Mouse (Mus musculus) heart, adult 2 months (tissue): ENCODE results near the gene Itpa. TPM values are rescaled to one million over a fixed set of nuclear protein-coding genes. Genes with fewer than 3 reads are reported as not detected.

Experiments
- DNase-seq, 2 experiments: peaks; one replicate each; pipeline ENCODE4 v3.0.0; 2021
- H3K27ac ChIP-seq: fragments of 200-600 bp; 2 replicates; pipeline ENCODE4 v1.8.1; 2022
- H3K27me3 ChIP-seq: fragments of 200-500 bp; 2 replicates; pipeline ENCODE4 v1.6.1; 2012; ENCODE audit warnings: mild to moderate bottlenecking, low read length, inconsistent platforms, mixed read lengths; ENCODE audit not compliant: control insufficient read depth, insufficient read depth
- H3K36me3 ChIP-seq: fragments of 200-500 bp; 2 replicates; pipeline ENCODE4 v1.6.1; 2012; ENCODE audit warnings: low read length, inconsistent platforms; ENCODE audit not compliant: control insufficient read depth, insufficient read depth
- H3K4me1 ChIP-seq: fragments of 200-500 bp; 2 replicates; pipeline ENCODE4 v1.6.1; 2011; ENCODE audit warnings: low read length; ENCODE audit not compliant: control insufficient read depth, insufficient read depth
- H3K4me3 ChIP-seq: fragments of 200-600 bp; 2 replicates; pipeline ENCODE4 v1.8.1; 2022
- H3K79me2 ChIP-seq: fragments of 200-500 bp; replicated peaks from 2 replicates; pipeline ENCODE4 v1.6.1; 2012; ENCODE audit warnings: mild to moderate bottlenecking, inconsistent platforms, low read length, moderate library complexity, mixed read lengths; ENCODE audit not compliant: control insufficient read depth, insufficient read depth
- H3K9ac ChIP-seq: fragments of 200-500 bp; 2 replicates; pipeline ENCODE4 v1.6.1; 2012; ENCODE audit warnings: low read depth, mild to moderate bottlenecking, control low read depth, inconsistent platforms, low read length, mixed read lengths
- CTCF ChIP-seq: fragments of 200-600 bp; IDR thresholded peaks from 2 replicates; pipeline ENCODE4 v1.8.1; 2022; ENCODE audit warnings: antibody characterized with exemption, mild to moderate bottlenecking, moderate library complexity
- EP300 ChIP-seq: fragments of 200-500 bp; IDR thresholded peaks from 2 replicates; pipeline ENCODE4 v1.6.1; 2011; ENCODE audit warnings: low read depth, low read length, control low read depth; ENCODE audit not compliant: insufficient read depth
- POLR2A ChIP-seq: fragments of 200-500 bp; IDR thresholded peaks from 2 replicates; pipeline ENCODE4 v1.6.1; 2011; ENCODE audit warnings: mild to moderate bottlenecking, low read depth, low read length, control low read depth; ENCODE audit not compliant: insufficient read depth
- WGBS: fragments of 180-500 bp; shearing (Covaris S2); methylation state at CpG from one replicate; pipeline ENCODE4 v1.1.7; 2018; 5-methylcytosine and 5-hydroxymethylcytosine counted together
- intact Hi-C: fragments of 180-260 bp; cut with DNase I; formaldehyde crosslinking; loops from one replicate; pipeline ENCODE4 v1.15.1; 2025
- polyA plus RNA-seq: library from polyadenylated mRNA; depleted of rRNA; stranded (reverse); fragments of >200 nt; gene quantifications from 2 replicates; pipeline ENCODE4 v1.2.3, GENCODE M21; 2012
- total RNA-seq, 2 experiments: library from RNA; stranded (reverse); gene quantifications; 2 replicates each; pipeline ENCODE4 v1.2.3; 2021

Gene Itpa
- total and polyA plus RNA-seq, 3 experiments: 14.9 to 24.0 (median 16.8) TPM

- no peak overlapping the region for H3K9ac ChIP-seq
- no peaks in the 10 kb centered on the region for H3K36me3 ChIP-seq
- H3K79me2 ChIP-seq: no peaks in the 10 kb centered on the region
- TF ChIP-seq CTCF: no peak
- no peak for TF ChIP-seq EP300
- TF ChIP-seq POLR2A: no peak
- H3K27ac ChIP-seq: no peak overlapping the region
- 12% methylated on average over 14 of the region's 14 CpGs for WGBS
- intact Hi-C loops: no loop called here
- DNase-seq: no peak
- H3K4me1 ChIP-seq: no peaks in the 10 kb centered on the region
- peaks cover 2% of the 10 kb centered on the region; the same call in 1 of the 2 replicates for H3K27me3 ChIP-seq
- H3K4me3 ChIP-seq: peak overlapping the region; percentile 57
Observed at GRCm38 (mm10) chr2:130697821-130698266, 30.4 kb downstream of the Itpa start.

DNA sequence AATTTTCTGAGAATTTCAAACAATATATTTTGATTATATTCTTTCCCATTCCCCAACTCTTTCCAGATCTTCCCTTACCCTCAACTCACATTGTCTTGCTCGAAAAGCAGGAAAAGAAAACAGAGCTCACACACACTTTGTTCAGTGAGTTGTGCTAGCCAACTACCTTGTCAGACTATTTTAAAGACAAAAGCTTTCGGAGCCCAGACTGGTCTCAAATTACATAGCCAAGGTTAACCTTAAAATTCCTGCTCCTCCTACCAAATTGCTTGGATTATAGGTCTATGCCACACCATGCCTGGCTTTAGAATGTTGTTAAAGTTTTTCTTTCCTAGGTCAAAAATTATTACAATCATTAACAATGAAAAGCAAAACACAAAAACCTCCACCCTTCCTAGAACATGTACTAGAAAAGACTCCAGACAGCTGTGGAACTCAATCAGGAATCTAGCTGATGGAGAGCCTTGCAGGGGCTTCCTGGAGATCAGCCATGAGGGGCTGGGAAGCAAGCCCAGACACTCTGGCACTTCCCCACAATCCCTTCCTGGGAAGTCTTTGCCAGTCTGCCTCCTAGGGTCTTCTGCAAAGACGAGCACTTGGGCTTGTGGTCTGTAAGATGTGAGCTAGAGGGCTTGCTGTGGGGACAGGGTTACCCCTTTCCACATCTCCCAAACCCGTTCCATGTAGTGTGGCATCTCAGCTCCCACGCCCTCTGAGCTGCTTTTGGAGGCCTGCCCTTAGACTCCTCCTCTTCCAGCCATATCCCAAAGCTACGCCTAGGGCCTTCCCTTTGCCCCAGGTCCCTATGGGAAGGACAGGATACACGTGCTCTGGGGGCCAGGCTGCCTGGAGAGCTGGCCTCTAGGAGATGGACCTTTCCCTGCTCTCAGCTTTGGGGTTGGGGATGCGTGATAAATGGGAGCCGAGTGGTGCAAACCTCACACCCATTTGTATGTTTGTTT lies 36.9 kb downstream of the Itpa start:
- Histone ChIP-seq H3K27ac (no peak overlapping the region), H3K36me3 (no peaks in the 10 kb centered on the region; the same call in 1 of the 2 replicates), H3K4me3 (no peak overlapping the region), H3K27me3 (no peaks in the 10 kb centered on the region), H3K4me1 (peaks cover 4% of the 10 kb centered on the region; the same call in 1 of the 2 replicates), H3K9ac (no peak overlapping the region), H3K79me2 (no peaks in the 10 kb centered on the region)
- intact Hi-C loops: no loop called here
- 31% methylated on average over 9 of the region's 9 CpGs for WGBS
- DNase-seq: no peak
- TF ChIP-seq POLR2A (no peak), CTCF (no peak), EP300 (no peak)

GRCm38 (mm10) chr2:130705178-130705577 lies 37.8 kb downstream of the Itpa start:
- Histone ChIP-seq H3K36me3 (no peaks in the 10 kb centered on the region; the same call in 1 of the 2 replicates), H3K27ac (no peak overlapping the region), H3K9ac (no peak overlapping the region), H3K79me2 (no peaks in the 10 kb centered on the region), H3K27me3 (no peaks in the 10 kb centered on the region), H3K4me3 (no peak overlapping the region), H3K4me1 (peaks cover 4% of the 10 kb centered on the region; the same call in 1 of the 2 replicates)
- 77% methylated on average over 6 of the region's 6 CpGs for WGBS
- DNase-seq: no peak
- TF ChIP-seq EP300 (no peak), CTCF (no peak), POLR2A (no peak)
- intact Hi-C loops: no loop called here

GRCm38 (mm10) chr2:130706602-130707001 lies 39.2 kb downstream of the Itpa start:
- intact Hi-C loops: no loop called here
- H3K4me3 ChIP-seq: no peak overlapping the region
- H3K79me2 ChIP-seq: no peaks in the 10 kb centered on the region
- DNase-seq: no peak
- H3K9ac ChIP-seq: no peak overlapping the region
- WGBS: 56% methylated on average over 4 of the region's 4 CpGs
- H3K4me1 ChIP-seq: peaks cover 4% of the 10 kb centered on the region; the same call in 1 of the 2 replicates
- H3K27me3 ChIP-seq: no peaks in the 10 kb centered on the region
- no peaks in the 10 kb centered on the region; the same call in 1 of the 2 replicates for H3K36me3 ChIP-seq
- no peak for TF ChIP-seq CTCF
- no peak for TF ChIP-seq POLR2A
- TF ChIP-seq EP300: no peak
- no peak overlapping the region for H3K27ac ChIP-seq

- Histone ChIP-seq H3K4me1 (peaks cover 4% of the 10 kb centered on the region; the same call in 1 of the 2 replicates), H3K79me2 (no peaks in the 10 kb centered on the region), H3K9ac (no peak overlapping the region), H3K36me3 (no peaks in the 10 kb centered on the region; the same call in 1 of the 2 replicates), H3K27ac (no peak overlapping the region), H3K27me3 (no peaks in the 10 kb centered on the region), H3K4me3 (no peak overlapping the region)
- DNase-seq: no peak
- 65% methylated on average over 10 of the region's 10 CpGs for WGBS
- TF ChIP-seq POLR2A (no peak), EP300 (no peak), CTCF (no peak)
- intact Hi-C loops: no loop called here
Observed at GRCm38 (mm10) chr2:130707057-130707456, 39.6 kb downstream of the Itpa start.

- no peak for DNase-seq
- H3K9ac ChIP-seq: no peak overlapping the region
- intact Hi-C loops: no loop called here
- 58% methylated on average over 6 of the region's 6 CpGs for WGBS
- H3K79me2 ChIP-seq: no peaks in the 10 kb centered on the region
- no peaks in the 10 kb centered on the region for H3K27me3 ChIP-seq
- H3K27ac ChIP-seq: no peak overlapping the region
- no peak overlapping the region for H3K4me3 ChIP-seq
- no peaks in the 10 kb centered on the region for H3K4me1 ChIP-seq
- TF ChIP-seq POLR2A (no peak), EP300 (no peak), CTCF (no peak)
- peaks cover 2% of the 10 kb centered on the region for H3K36me3 ChIP-seq
Observed at GRCm38 (mm10) chr2:130717951-130718350, 50.5 kb downstream of the Itpa start.
